36 mouse cellular contexts compared by ENCODE assay signal in the genomic region with DNA sequence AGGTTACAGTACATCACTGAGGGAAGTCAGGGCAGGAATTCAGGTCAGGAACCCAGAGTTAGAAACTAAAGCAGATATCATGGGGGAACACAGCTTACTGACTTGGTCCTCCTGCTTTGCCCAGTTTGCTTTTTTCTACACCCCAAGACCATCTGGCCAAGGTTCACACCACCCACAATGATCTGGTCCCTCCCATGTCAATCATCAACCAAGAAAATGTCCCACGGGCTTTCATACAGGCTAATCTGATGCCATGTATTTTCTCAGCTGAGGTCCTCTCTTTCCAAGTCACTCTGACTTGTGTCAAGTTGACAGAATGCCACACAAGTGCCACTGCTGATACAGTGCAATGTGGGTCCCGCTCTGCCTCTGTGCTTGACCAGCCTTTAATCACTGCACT. TPM values are rescaled to one million over a fixed set of nuclear protein-coding genes. Genes with fewer than 3 reads are reported as not detected.
"Had no signal": no experiment of that assay in that cellular context is flagged by ENCODE, and none has a peak within 500 bp of the region (broad histone marks: within the 10 kb centered on the region; RNA-seq: fewer than 3 reads in every experiment).

No protein-coding gene starts in this region.

- H3K4me1 ChIP-seq: limb, embryonic 10.5 days; limb, embryonic 12.5 days; limb, embryonic 13.5 days; limb, embryonic 15.5 days; liver, embryonic 12.5 days; liver, embryonic 13.5 days; liver, embryonic 15.5 days; megakaryocyte, embryonic 14.5 days; midbrain, embryonic 10.5 days; midbrain, embryonic 12.5 days; midbrain, embryonic 13.5 days; midbrain, embryonic 15.5 days; neural tube, embryonic 12.5 days; neural tube, embryonic 13.5 days had no signal

- H3K9me3 ChIP-seq: limb, embryonic 10.5 days; limb, embryonic 12.5 days; limb, embryonic 13.5 days; limb, embryonic 15.5 days; liver, embryonic 12.5 days; liver, embryonic 13.5 days; liver, embryonic 15.5 days; lung, embryonic 15.5 days; midbrain, embryonic 10.5 days; midbrain, embryonic 12.5 days; midbrain, embryonic 13.5 days; midbrain, embryonic 15.5 days; neural tube, embryonic 12.5 days; neural tube, embryonic 13.5 days had no signal

- H3K36me3 ChIP-seq: limb, embryonic 10.5 days; limb, embryonic 12.5 days; limb, embryonic 13.5 days; limb, embryonic 15.5 days; liver, embryonic 12.5 days; liver, embryonic 13.5 days; liver, embryonic 15.5 days; lung, embryonic 15.5 days; midbrain, embryonic 10.5 days; midbrain, embryonic 12.5 days; midbrain, embryonic 13.5 days; midbrain, embryonic 15.5 days; neural tube, embryonic 12.5 days; neural tube, embryonic 13.5 days had no signal

- H3K27ac ChIP-seq: limb, embryonic 10.5 days; limb, embryonic 12.5 days; limb, embryonic 13.5 days; limb, embryonic 15.5 days; liver, embryonic 12.5 days; liver, embryonic 13.5 days; liver, embryonic 14.5 days; liver, embryonic 15.5 days; lung, embryonic 15.5 days; macrophage; midbrain, embryonic 10.5 days; midbrain, embryonic 12.5 days; midbrain, embryonic 13.5 days; midbrain, embryonic 15.5 days; neural tube, embryonic 12.5 days; neural tube, embryonic 13.5 days had no signal

- H3K4me3 ChIP-seq: limb, embryonic 10.5 days; limb, embryonic 12.5 days; limb, embryonic 13.5 days; limb, embryonic 15.5 days; liver, embryonic 12.5 days; liver, embryonic 13.5 days; liver, embryonic 15.5 days; lung, embryonic 15.5 days; megakaryocyte, embryonic 14.5 days; midbrain, embryonic 10.5 days; midbrain, embryonic 12.5 days; midbrain, embryonic 13.5 days; midbrain, embryonic 15.5 days; myocyte; neural tube, embryonic 12.5 days; neural tube, embryonic 13.5 days had no signal

- H3K27me3 ChIP-seq: limb, embryonic 12.5 days; limb, embryonic 13.5 days; limb, embryonic 15.5 days; liver, embryonic 12.5 days; liver, embryonic 13.5 days; liver, embryonic 15.5 days; lung, embryonic 15.5 days; midbrain, embryonic 12.5 days; midbrain, embryonic 13.5 days; midbrain, embryonic 15.5 days; neural tube, embryonic 12.5 days; neural tube, embryonic 13.5 days had no signal

- DNase-seq: liver; liver, embryonic 13.5 days; liver, postnatal 0 days; lung, adult 18-20 months; lung, adult 2 months; lung, embryonic 14.5 days; lung, postnatal 10 days; lung, postnatal 14 days; lung, postnatal 36 days; lung, postnatal 4 days; midbrain, embryonic 14.5 days had no signal

- H3K9ac ChIP-seq: limb, embryonic 12.5 days; limb, embryonic 13.5 days; limb, embryonic 15.5 days; liver, embryonic 12.5 days; liver, embryonic 13.5 days; liver, embryonic 14.5 days; liver, embryonic 15.5 days; liver, postnatal 0 days; lung, embryonic 14.5 days; lung, embryonic 15.5 days; midbrain, embryonic 12.5 days; midbrain, embryonic 13.5 days; midbrain, embryonic 15.5 days; neural tube, embryonic 12.5 days; neural tube, embryonic 13.5 days had no signal

- H3K4me2 ChIP-seq: limb, embryonic 12.5 days; limb, embryonic 13.5 days; limb, embryonic 15.5 days; liver, embryonic 11.5 days; liver, embryonic 12.5 days; liver, embryonic 13.5 days; liver, embryonic 15.5 days; lung, embryonic 14.5 days; lung, embryonic 15.5 days; midbrain, embryonic 11.5 days; midbrain, embryonic 12.5 days; midbrain, embryonic 13.5 days; midbrain, embryonic 15.5 days; neural tube, embryonic 12.5 days; neural tube, embryonic 13.5 days had no signal

- ATAC-seq: liver, embryonic 12.5 days; liver, postnatal 0 days; lung, postnatal 0 days; midbrain, embryonic 13.5 days; midbrain, embryonic 15.5 days; midbrain, embryonic 16.5 days had no signal

RNA-seq across cellular contexts. Expression of gene Tekt3, which starts 42.6 kb away (rescaled TPM):
- polyA plus RNA-seq: limb, embryonic 10.5 days; limb, embryonic 11.5 days; limb, embryonic 12.5 days; liver, adult 2 months; liver, embryonic 11.5 days; liver, embryonic 12.5 days; liver, embryonic 13.5 days; liver, embryonic 14.5 days; liver, embryonic 15.5 days; liver, embryonic 16.5 days; liver, postnatal 0 days; lung, embryonic 14.5 days; macrophage; midbrain, embryonic 10.5 days; midbrain, embryonic 11.5 days; midbrain, embryonic 12.5 days; midbrain, embryonic 13.5 days; midbrain, embryonic 14.5 days; midbrain, embryonic 15.5 days; midbrain, embryonic 16.5 days; myocyte; neural tube, embryonic 11.5 days; neural tube, embryonic 12.5 days; neural tube, embryonic 13.5 days had no signal
